Mouse (Mus musculus): ENCODE data around the gene Hoxb8. TPM values are rescaled to one million over a fixed set of nuclear protein-coding genes. Genes with fewer than 3 reads are reported as not detected.

Gene Hoxb8
- polyA plus RNA-seq, 1 experiment, result not detected

DNA sequence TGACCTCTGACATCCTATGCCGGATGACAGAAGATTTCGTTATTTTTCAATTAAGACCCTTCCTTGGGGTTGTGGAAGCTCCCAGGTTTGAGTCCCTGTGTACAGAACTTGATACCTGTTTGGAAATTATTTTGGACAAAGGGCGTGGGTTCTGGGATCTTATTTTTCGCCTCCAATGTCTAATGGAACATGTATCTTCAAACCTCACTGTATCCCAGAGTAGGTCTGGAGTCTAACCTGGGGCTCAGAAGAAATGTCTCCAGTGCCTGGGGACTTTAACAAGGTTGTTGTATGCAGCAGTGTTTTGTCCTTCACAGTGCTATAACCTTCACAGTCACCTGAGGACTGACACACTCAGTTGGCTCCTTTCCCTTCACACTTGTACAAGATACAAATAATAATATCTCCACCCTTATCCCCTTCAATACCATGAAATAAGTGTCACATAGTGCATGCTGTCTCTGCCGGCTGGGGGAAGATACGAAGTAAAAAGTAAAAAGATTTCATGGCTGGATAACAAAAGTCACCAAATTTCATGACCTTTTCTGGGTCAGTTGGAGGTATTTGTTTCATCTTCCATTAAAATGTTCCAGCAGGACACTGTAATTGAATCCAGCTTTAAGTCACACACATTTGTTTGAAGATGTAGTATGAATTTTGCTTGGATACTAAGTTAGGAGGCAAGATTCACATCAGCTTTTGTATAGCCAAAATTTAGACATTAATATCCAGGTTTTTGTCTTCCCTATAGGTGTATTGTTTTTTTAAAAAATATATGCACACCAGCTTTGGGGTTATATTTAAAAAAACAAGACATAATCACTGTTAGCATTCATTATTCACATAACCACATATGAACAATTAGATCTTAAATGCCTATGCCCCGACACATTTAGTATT is 14.4 kb upstream of the Hoxb8 start:
- no peak for TF ChIP-seq POLR2A (IDR thresholded peaks at IDR 0.05; ENCODE audit: extremely low read depth, insufficient read depth, low read length)
- no peak for TF ChIP-seq CTCF (IDR thresholded peaks at IDR 0.05; ENCODE audit: extremely low read depth, insufficient read depth, low read length)
- Histone ChIP-seq H3K27ac (ENCODE audit: insufficient read depth, low read length) (no peak overlapping the region), H3K4me3 (ENCODE audit: insufficient read depth, low read length) (no peak overlapping the region), H3K4me1 (ENCODE audit: control insufficient read depth, insufficient read depth, low read length) (no peaks in the 10 kb centered on the region)

- Histone ChIP-seq H3K4me1 (ENCODE audit: control insufficient read depth, insufficient read depth, low read length) (no peaks in the 10 kb centered on the region), H3K27ac (ENCODE audit: insufficient read depth, low read length) (no peak overlapping the region), H3K4me3 (ENCODE audit: insufficient read depth, low read length) (no peak overlapping the region)
- TF ChIP-seq POLR2A (IDR thresholded peaks at IDR 0.05; ENCODE audit: extremely low read depth, insufficient read depth, low read length) (no peak), CTCF (IDR thresholded peaks at IDR 0.05; ENCODE audit: extremely low read depth, insufficient read depth, low read length) (no peak)
Measured at GRCm38 (mm10) chr11:96268031-96268745, 13.5 kb upstream of the Hoxb8 start.

DNA sequence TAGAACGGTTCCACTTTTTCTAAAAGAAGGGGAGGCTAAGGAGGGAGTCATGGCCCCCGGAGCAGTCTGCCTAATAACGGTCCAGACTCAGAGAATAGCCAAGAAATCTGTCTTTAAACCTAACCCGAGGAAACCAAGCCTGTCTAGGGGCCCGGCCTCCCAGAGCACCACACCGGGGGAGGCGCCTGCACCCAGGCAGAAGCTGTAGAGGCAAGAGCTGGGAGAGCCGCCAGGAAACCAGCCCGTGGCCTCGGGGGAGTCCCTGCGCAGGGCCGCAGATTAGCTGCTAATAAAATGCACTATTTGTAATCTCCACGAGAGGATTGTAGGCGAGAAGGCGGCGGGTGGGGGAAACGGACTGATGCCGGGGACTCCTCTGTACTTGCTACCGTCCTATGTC is 11.8 kb upstream of the Hoxb8 start:
- Histone ChIP-seq H3K4me3 (ENCODE audit: insufficient read depth, low read length) (no peak overlapping the region), H3K4me1 (ENCODE audit: control insufficient read depth, insufficient read depth, low read length) (no peaks in the 10 kb centered on the region)
- no peak for TF ChIP-seq CTCF (IDR thresholded peaks at IDR 0.05; ENCODE audit: extremely low read depth, insufficient read depth, low read length)
- no peak for TF ChIP-seq POLR2A (IDR thresholded peaks at IDR 0.05; ENCODE audit: extremely low read depth, insufficient read depth, low read length)

GRCm38 (mm10) chr11:96270996-96271540 is 10.6 kb upstream of the Hoxb8 start, which contains the start of gene Hoxb9:
Hoxb9 (plus strand) TSS chr11:96271457.
- Histone ChIP-seq H3K4me3 (ENCODE audit: insufficient read depth, low read length) (no peak within 1 kb of the TSS), H3K4me1 (ENCODE audit: control insufficient read depth, insufficient read depth, low read length) (no peaks in the 10 kb centered on the region), H3K27ac (ENCODE audit: insufficient read depth, low read length) (no peak within 1 kb of the TSS)
- no peak for TF ChIP-seq POLR2A (IDR thresholded peaks at IDR 0.05; ENCODE audit: extremely low read depth, insufficient read depth, low read length)
- no peak for TF ChIP-seq CTCF (IDR thresholded peaks at IDR 0.05; ENCODE audit: extremely low read depth, insufficient read depth, low read length)

More for the DNA sequence above, 11.8 kb upstream of the Hoxb8 start:
- H3K27ac ChIP-seq (ENCODE audit: insufficient read depth, low read length), result no peak overlapping the region

DNA sequence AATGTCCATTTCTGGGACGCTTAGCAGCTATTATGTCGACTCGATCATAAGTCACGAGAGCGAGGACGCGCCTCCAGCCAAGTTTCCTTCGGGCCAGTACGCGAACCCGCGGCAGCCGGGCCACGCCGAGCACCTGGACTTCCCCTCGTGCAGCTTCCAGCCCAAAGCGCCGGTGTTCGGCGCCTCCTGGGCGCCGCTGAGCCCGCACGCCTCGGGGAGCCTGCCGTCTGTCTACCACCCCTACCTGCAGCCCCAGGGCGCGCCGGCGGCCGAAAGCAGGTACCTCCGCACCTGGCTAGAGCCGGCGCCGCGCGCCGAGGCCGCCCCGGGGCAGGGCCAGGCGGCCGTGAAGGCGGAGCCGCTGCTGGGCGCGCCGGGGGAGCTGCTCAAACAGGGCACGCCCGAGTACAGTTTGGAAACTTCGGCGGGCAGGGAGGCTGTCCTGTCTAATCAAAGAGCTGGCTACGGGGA is 10.1 kb upstream of the Hoxb8 start:
- TF ChIP-seq CTCF (IDR thresholded peaks at IDR 0.05; ENCODE audit: extremely low read depth, insufficient read depth, low read length), result no peak
- no peak for TF ChIP-seq POLR2A (IDR thresholded peaks at IDR 0.05; ENCODE audit: extremely low read depth, insufficient read depth, low read length)
- H3K27ac ChIP-seq (ENCODE audit: insufficient read depth, low read length), result no peak overlapping the region
- no peak overlapping the region for H3K4me3 ChIP-seq (ENCODE audit: insufficient read depth, low read length)
- H3K4me1 ChIP-seq (ENCODE audit: control insufficient read depth, insufficient read depth, low read length), result no peaks in the 10 kb centered on the region

DNA sequence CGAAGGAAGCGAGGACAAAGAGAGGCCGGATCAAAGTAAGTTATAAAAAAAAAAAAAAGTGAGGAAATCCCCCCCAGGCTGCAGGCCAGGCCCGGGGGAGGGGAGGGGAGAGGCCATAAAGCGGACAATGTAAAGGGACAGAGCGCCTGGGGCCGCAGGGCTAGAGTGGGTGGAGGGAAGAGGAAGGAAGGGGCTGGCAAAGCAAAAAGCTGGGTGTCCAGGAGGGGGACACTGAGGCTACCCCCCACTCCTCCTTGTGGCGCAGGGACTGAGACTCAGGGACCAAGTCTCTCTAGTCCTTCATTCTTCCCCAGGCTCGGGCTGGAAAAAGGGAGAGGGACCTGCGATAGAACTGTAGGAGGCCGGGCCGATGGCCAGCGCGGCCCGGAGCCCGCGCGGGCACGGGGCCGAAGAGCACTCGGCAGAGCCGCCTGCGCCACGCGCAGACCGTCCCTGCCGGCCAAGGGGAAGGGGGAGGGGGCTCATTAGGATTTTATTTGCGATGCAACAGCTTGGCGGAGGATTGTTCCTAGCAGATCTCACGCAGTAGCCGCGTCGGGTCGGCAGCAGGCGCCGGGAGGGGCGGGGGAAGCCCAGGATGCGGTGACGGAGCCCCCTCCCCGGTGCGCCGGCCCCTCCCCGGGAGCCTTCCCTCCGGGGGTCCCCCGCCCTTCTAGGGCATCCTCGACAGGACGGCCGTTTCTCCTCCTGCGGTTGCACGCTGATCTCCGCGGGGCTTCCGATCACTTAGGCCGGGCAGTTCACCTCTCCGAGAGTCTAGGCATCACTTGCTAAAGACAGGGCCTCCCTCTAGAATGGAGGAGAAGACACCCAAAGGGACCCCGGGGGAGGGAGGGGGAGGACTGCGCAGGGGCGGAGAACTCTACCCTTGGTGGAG is 9.4 kb upstream of the Hoxb8 start:
- TF ChIP-seq CTCF (IDR thresholded peaks at IDR 0.05; ENCODE audit: extremely low read depth, insufficient read depth, low read length) (no peak), POLR2A (IDR thresholded peaks at IDR 0.05; ENCODE audit: extremely low read depth, insufficient read depth, low read length) (no peak)
- Histone ChIP-seq H3K27ac (ENCODE audit: insufficient read depth, low read length) (no peak overlapping the region), H3K4me3 (ENCODE audit: insufficient read depth, low read length) (no peak overlapping the region)

DNA sequence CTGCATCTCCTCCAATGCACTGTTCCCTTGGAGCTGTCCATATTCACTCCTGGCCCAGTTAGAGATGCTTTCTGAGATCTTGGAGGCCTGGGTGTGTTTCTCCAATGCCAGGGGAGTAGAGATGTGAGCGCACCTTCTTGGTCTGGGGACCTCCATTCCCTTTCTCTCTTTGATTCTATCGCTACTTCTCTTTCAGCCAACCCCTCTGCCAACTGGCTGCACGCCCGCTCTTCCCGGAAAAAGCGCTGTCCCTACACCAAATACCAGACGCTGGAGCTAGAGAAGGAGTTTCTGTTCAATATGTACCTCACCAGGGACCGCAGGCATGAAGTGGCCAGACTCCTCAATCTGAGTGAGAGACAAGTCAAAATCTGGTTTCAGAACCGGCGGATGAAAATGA is 7.3 kb upstream of the Hoxb8 start:
- no peak overlapping the region for H3K27ac ChIP-seq (ENCODE audit: insufficient read depth, low read length)
- no peak overlapping the region for H3K4me3 ChIP-seq (ENCODE audit: insufficient read depth, low read length)
- H3K4me1 ChIP-seq (ENCODE audit: control insufficient read depth, insufficient read depth, low read length), result no peaks in the 10 kb centered on the region
- TF ChIP-seq CTCF (IDR thresholded peaks at IDR 0.05; ENCODE audit: extremely low read depth, insufficient read depth, low read length), result no peak
- no peak for TF ChIP-seq POLR2A (IDR thresholded peaks at IDR 0.05; ENCODE audit: extremely low read depth, insufficient read depth, low read length)

More for the DNA sequence above, 9.4 kb upstream of the Hoxb8 start:
- H3K4me1 ChIP-seq (ENCODE audit: control insufficient read depth, insufficient read depth, low read length), result no peaks in the 10 kb centered on the region

DNA sequence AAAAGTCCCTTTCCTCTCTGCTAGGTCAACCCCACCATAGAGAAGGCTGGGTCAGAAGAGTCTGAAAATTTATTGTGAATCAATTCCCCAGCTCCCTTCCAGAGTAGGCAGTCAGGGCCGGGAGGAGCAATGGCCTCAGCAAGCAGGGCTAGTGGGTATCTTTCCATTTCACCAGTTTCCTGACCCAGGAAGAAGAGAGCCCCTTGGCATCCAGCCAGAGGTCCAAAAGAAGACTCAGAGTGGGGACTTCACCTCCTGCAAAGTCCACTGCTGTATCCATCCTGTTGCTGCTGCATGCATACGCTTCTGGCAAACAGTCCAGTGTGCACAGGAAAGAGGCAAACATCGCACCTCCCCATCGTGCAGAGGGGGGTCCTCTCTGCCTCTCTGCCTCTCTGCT is 5.8 kb upstream of the Hoxb8 start:
- no peak overlapping the region for H3K4me3 ChIP-seq (ENCODE audit: insufficient read depth, low read length)
- TF ChIP-seq CTCF (IDR thresholded peaks at IDR 0.05; ENCODE audit: extremely low read depth, insufficient read depth, low read length) (no peak), POLR2A (IDR thresholded peaks at IDR 0.05; ENCODE audit: extremely low read depth, insufficient read depth, low read length) (no peak)
- no peak overlapping the region for H3K27ac ChIP-seq (ENCODE audit: insufficient read depth, low read length)

More for the DNA sequence above, 5.8 kb upstream of the Hoxb8 start:
- H3K4me1 ChIP-seq (ENCODE audit: control insufficient read depth, insufficient read depth, low read length), result no peaks in the 10 kb centered on the region

All from cortical plate, adult 2 months (tissue).